In genomic region chr4:9123396-9124031, GRCm38 (mm10) we compare ENCODE assay signal across 16 mouse cellular contexts.
"Had no signal": no experiment of that assay in that cellular context is flagged by ENCODE, and none has a peak within 500 bp of the region (broad histone marks: within the 10 kb centered on the region; RNA-seq: fewer than 3 reads in every experiment).

No protein-coding gene starts in this region.

- H3K27ac ChIP-seq: limb, embryonic 13.5 days; liver, embryonic 15.5 days; lung, embryonic 15.5 days; macrophage; stomach, embryonic 15.5 days had no signal

- H3K27me3 ChIP-seq: limb, embryonic 13.5 days; liver, embryonic 15.5 days; lung, embryonic 15.5 days; stomach, embryonic 15.5 days had no signal

- H3K4me1 ChIP-seq: limb, embryonic 13.5 days; lung, embryonic 15.5 days had no signal

- H3K4me3 ChIP-seq: limb, embryonic 13.5 days; liver, embryonic 15.5 days; lung, embryonic 15.5 days; megakaryocyte, embryonic 14.5 days; myocyte; stomach, embryonic 15.5 days had no signal

- DNase-seq: kidney, adult 11 months; kidney, adult 9 months; kidney, postnatal 14 days; left cerebral cortex, postnatal 4 days; lung, postnatal 14 days; retina, postnatal 1 day; right cerebral cortex, postnatal 4 days; thymus, adult 2 months; thymus, postnatal 25 days had no signal

- H3K36me3 ChIP-seq: limb, embryonic 13.5 days; liver, embryonic 15.5 days; lung, embryonic 15.5 days; stomach, embryonic 15.5 days had no signal

- H3K4me2 ChIP-seq: limb, embryonic 13.5 days; liver, embryonic 15.5 days; lung, embryonic 15.5 days; stomach, embryonic 15.5 days had no signal

- H3K9ac ChIP-seq: limb, embryonic 13.5 days; liver, embryonic 15.5 days; lung, embryonic 15.5 days; stomach, embryonic 15.5 days had no signal

- H3K9me3 ChIP-seq: limb, embryonic 13.5 days; liver, embryonic 15.5 days; lung, embryonic 15.5 days; megakaryocyte, embryonic 14.5 days; stomach, embryonic 15.5 days had no signal
